Mouse (Mus musculus) MEL (cell line): ENCODE data around the gene March5. TPM values are rescaled to one million over a fixed set of nuclear protein-coding genes. Genes with fewer than 3 reads are reported as not detected.

Source experiments
- DNase-seq: peaks from one replicate; pipeline ENCODE4 v3.0.0; 2011; ENCODE audit warnings: low read depth, low spot score
- H3K27ac ChIP-seq: 2 replicates; pipeline ENCODE4 v1.5.1; 2012; ENCODE audit warnings: low read depth, mild to moderate bottlenecking, control low read depth, low read length, moderate library complexity; ENCODE audit not compliant: control insufficient read depth
- H3K27me3 ChIP-seq, 2 experiments: fragments of 150-350 bp in 1 of 2; sonication (generic) in 1 of 2; 2 replicates each; pipeline ENCODE4 v1.6.1; 2012; ENCODE audit warnings: low read length in 2 of 2, mild to moderate bottlenecking in 2 of 2, improper control_type of control experiment in 1 of 2, moderate library complexity in 1 of 2; ENCODE audit not compliant: insufficient read depth in 2 of 2, control insufficient read depth in 1 of 2
- H3K36me3 ChIP-seq, 2 experiments: 2 replicates each; pipeline ENCODE4 v1.6.1; 2012 to 2014; ENCODE audit warnings: low read length in 2 of 2, improper control_type of control experiment in 1 of 2, inconsistent platforms in 1 of 2, mild to moderate bottlenecking in 1 of 2; ENCODE audit not compliant: insufficient read depth in 2 of 2, control insufficient read depth in 1 of 2
- H3K4me1 ChIP-seq, 2 experiments: fragments of 150-350 bp in 1 of 2; sonication (generic) in 1 of 2; 2 replicates each; pipeline ENCODE4 v1.6.1; 2012; ENCODE audit warnings: low read length in 2 of 2, improper control_type of control experiment in 1 of 2, mild to moderate bottlenecking in 1 of 2; ENCODE audit not compliant: insufficient read depth in 2 of 2, control insufficient read depth in 1 of 2
- H3K4me3 ChIP-seq, 2 experiments: fragments of 150-350 bp in 1 of 2; sonication (generic) in 1 of 2; 2 replicates each; pipeline ENCODE4 v1.5.1; 2012; ENCODE audit warnings: low read depth in 2 of 2, low read length in 2 of 2, mild to moderate bottlenecking in 2 of 2, moderate library complexity in 2 of 2, control low read depth in 1 of 2, improper control_type of control experiment in 1 of 2; ENCODE audit not compliant: control insufficient read depth in 1 of 2, insufficient read depth in 1 of 2
- H3K79me2 ChIP-seq: 2 replicates; pipeline ENCODE4 v1.6.1; 2012; ENCODE audit warnings: mild to moderate bottlenecking, low read length, moderate library complexity; ENCODE audit not compliant: control insufficient read depth, poor library complexity, insufficient read depth
- H3K9ac ChIP-seq: 2 replicates; pipeline ENCODE4 v1.6.1; 2012; ENCODE audit warnings: low read depth, mild to moderate bottlenecking, control low read depth, low read length, moderate library complexity; ENCODE audit not compliant: control insufficient read depth, poor library complexity, severe bottlenecking
- H3K9me3 ChIP-seq: fragments of 150-350 bp; sonication (generic); replicated peaks from 2 replicates; pipeline ENCODE4 v1.6.1; 2012; ENCODE audit warnings: mild to moderate bottlenecking, low read length, improper control_type of control experiment, moderate library complexity; ENCODE audit not compliant: insufficient read depth
- EP300 ChIP-seq, 2 experiments: IDR thresholded peaks; 2 replicates each; pipeline ENCODE4 v1.6.1; 2011; ENCODE audit warnings: improper control_type of control experiment in 2 of 2, low read length in 2 of 2, low read depth in 1 of 2, mild to moderate bottlenecking in 1 of 2
- GATA1 ChIP-seq: IDR thresholded peaks from 2 replicates; pipeline ENCODE4 v1.6.1; 2011; ENCODE audit warnings: low read depth, low read length, improper control_type of control experiment
- MAFK ChIP-seq: IDR thresholded peaks from 2 replicates; pipeline ENCODE4 v1.6.1; 2011; ENCODE audit warnings: low read depth, mild to moderate bottlenecking, low read length, improper control_type of control experiment, borderline replicate concordance
- MAZ ChIP-seq: IDR thresholded peaks from 2 replicates; pipeline ENCODE4 v1.6.1; 2012; ENCODE audit warnings: low read depth, mild to moderate bottlenecking, inconsistent platforms, low read length, improper control_type of control experiment
- RCOR1 ChIP-seq: IDR thresholded peaks from 2 replicates; pipeline ENCODE4 v1.6.1; 2012; ENCODE audit warnings: low read depth, mild to moderate bottlenecking, inconsistent platforms, low read length, improper control_type of control experiment
- SMC3 ChIP-seq: IDR thresholded peaks from 2 replicates; pipeline ENCODE4 v1.6.1; 2011; ENCODE audit warnings: low read depth, low read length, improper control_type of control experiment
- TBP ChIP-seq: IDR thresholded peaks from 2 replicates; pipeline ENCODE4 v1.8.0; 2011; ENCODE audit warnings: low read depth, low read length, improper control_type of control experiment
- TCF12 ChIP-seq: IDR thresholded peaks from 2 replicates; pipeline ENCODE4 v1.6.1; 2014; ENCODE audit warnings: low read depth, mild to moderate bottlenecking, inconsistent platforms, low read length, improper control_type of control experiment, moderate library complexity
- USF1 ChIP-seq: IDR thresholded peaks from 2 replicates; pipeline ENCODE4 v1.6.1; 2014; ENCODE audit warnings: low read depth, mild to moderate bottlenecking, inconsistent platforms, low read length, improper control_type of control experiment, moderate library complexity
- USF2 ChIP-seq, 2 experiments: IDR thresholded peaks; 2 replicates each; pipeline ENCODE4 v1.6.1; 2011 to 2012; ENCODE audit warnings: improper control_type of control experiment in 2 of 2, low read length in 2 of 2, borderline replicate concordance in 1 of 2, inconsistent platforms in 1 of 2, low read depth in 1 of 2, mild to moderate bottlenecking in 1 of 2; ENCODE audit not compliant: insufficient read depth in 1 of 2
- ZC3H11A ChIP-seq: IDR thresholded peaks from 2 replicates; pipeline ENCODE4 v1.6.1; 2012; ENCODE audit warnings: low read depth, mild to moderate bottlenecking, inconsistent platforms, low read length, improper control_type of control experiment
- ZMIZ1 ChIP-seq: IDR thresholded peaks from 2 replicates; pipeline ENCODE4 v1.6.1; 2012; ENCODE audit warnings: low read depth, mild to moderate bottlenecking, inconsistent platforms, low read length, improper control_type of control experiment, moderate library complexity
- polyA plus RNA-seq, 2 experiments: library from polyadenylated mRNA; stranded (reverse) in 1 of 2; unstranded in 1 of 2; fragments of >175 nt in 1 of 2; fragments of >200 nt in 1 of 2; gene quantifications; 2 replicates each; pipeline versions ENCODE4 v1.2.1 to v1.2.4; 2012; ENCODE audit warnings: low replicate concordance in 2 of 2, low read depth in 1 of 2; ENCODE audit not compliant: insufficient read length in 2 of 2, insufficient read depth in 1 of 2, missing spikeins in 1 of 2
- total RNA-seq: library from RNA; depleted of rRNA; stranded (reverse); fragments of 300-350 nt; gene quantifications from 2 replicates; pipeline ENCODE4 v1.2.3, GENCODE M21; 2012

The March5 gene
- total and polyA plus RNA-seq, 3 experiments: 68.5 to 83.5 TPM; not detected in 1

- Histone ChIP-seq H3K36me3 (no peaks in the 10 kb centered on the region), H3K27ac (no peak overlapping the region), H3K27me3 (no peaks in the 10 kb centered on the region), H3K9ac (no peak overlapping the region), H3K9me3 (no peaks in the 10 kb centered on the region), H3K79me2 (no peaks in the 10 kb centered on the region), H3K4me3 (no peak overlapping the region), H3K4me1 (no peaks in the 10 kb centered on the region)
- TF ChIP-seq MAFK (no peak), USF1 (no peak), EP300 (IDR thresholded peaks at IDR 0.05; ENCODE audit: low read depth in 1 of 2, low read length in 2 of 2) (no peak), ZC3H11A (no peak), MAZ (no peak), TCF12 (no peak)
- DNase-seq: no peak
These were observed 18.9 kb upstream of the March5 start for GRCm38 (mm10) chr19:37188366-37188948.

GRCm38 (mm10) chr19:37192475-37193058 is 14.8 kb upstream of the March5 start:
- Histone ChIP-seq H3K9ac (no peak overlapping the region), H3K79me2 (no peaks in the 10 kb centered on the region), H3K4me1 (no peaks in the 10 kb centered on the region), H3K27ac (no peak overlapping the region), H3K4me3 (no peak overlapping the region), H3K9me3 (no peaks in the 10 kb centered on the region), H3K36me3 (no peaks in the 10 kb centered on the region), H3K27me3 (no peaks in the 10 kb centered on the region)
- TF ChIP-seq EP300 (IDR thresholded peaks at IDR 0.05; ENCODE audit: low read depth in 1 of 2, low read length in 2 of 2) (no peak), RCOR1 (no peak), ZMIZ1 (no peak), GATA1 (no peak), MAFK (no peak)
- DNase-seq: no peak

GRCm38 (mm10) chr19:37198165-37198880 is 9.0 kb upstream of the March5 start:
- H3K36me3 ChIP-seq: peaks cover 0 to 7% of the 10 kb centered on the region in 2 experiments; a peak in 2 of 4 replicates
- no peaks in the 10 kb centered on the region for H3K9me3 ChIP-seq
- TF ChIP-seq GATA1: no peak
- TF ChIP-seq TBP: no peak
- TF ChIP-seq USF2 (IDR thresholded peaks at IDR 0.05; ENCODE audit: borderline replicate concordance in 1 of 2, insufficient read depth in 1 of 2, low read depth in 1 of 2, low read length in 2 of 2): no peak
- no peak for TF ChIP-seq SMC3
- H3K9ac ChIP-seq: no peak overlapping the region
- H3K4me1 ChIP-seq: peaks cover 3 to 5% of the 10 kb centered on the region in 2 experiments; a peak in 1 of 4 replicates
- no peaks in the 10 kb centered on the region for H3K79me2 ChIP-seq
- DNase-seq: peak; percentile 13
- H3K27ac ChIP-seq: no peak overlapping the region
- H3K27me3 ChIP-seq: no peaks in the 10 kb centered on the region
- H3K4me3 ChIP-seq: no peak overlapping the region
